Mouse (Mus musculus) bone marrow macrophage, adult 2 months (primary cell): Measurements from ENCODE around the gene Afap1. TPM values are rescaled to one million over a fixed set of nuclear protein-coding genes. Genes with fewer than 3 reads are reported as not detected.

Experiments used
- H3K27ac ChIP-seq: 2 replicates; pipeline ENCODE4 v1.5.1; 2012; ENCODE audit warnings: low read depth, low read length; ENCODE audit not compliant: insufficient read depth
- H3K4me1 ChIP-seq: 2 replicates; pipeline ENCODE4 v1.6.1; 2012; ENCODE audit warnings: low read length; ENCODE audit not compliant: control insufficient read depth, insufficient read depth
- H3K4me3 ChIP-seq: 2 replicates; pipeline ENCODE4 v1.5.1; 2012; ENCODE audit warnings: mild to moderate bottlenecking, low read length, moderate library complexity; ENCODE audit not compliant: insufficient read depth
- CTCF ChIP-seq: IDR thresholded peaks from 2 replicates; pipeline ENCODE4 v1.5.1; 2012; ENCODE audit warnings: low read depth, mild to moderate bottlenecking, low read length, moderate library complexity
- POLR2A ChIP-seq: IDR thresholded peaks from 2 replicates; pipeline ENCODE4 v1.6.1; 2012; ENCODE audit warnings: mild to moderate bottlenecking, low read depth, low read length, borderline replicate concordance
- polyA plus RNA-seq: library from polyadenylated mRNA; stranded (reverse); fragments of >200 nt; gene quantifications from 2 replicates; pipeline ENCODE4 v1.2.4, GENCODE M21; 2012; ENCODE audit not compliant: missing spikeins, insufficient read depth, insufficient read length

Afap1 gene
- polyA plus RNA-seq, 1 experiment: 2.0 TPM

DNA sequence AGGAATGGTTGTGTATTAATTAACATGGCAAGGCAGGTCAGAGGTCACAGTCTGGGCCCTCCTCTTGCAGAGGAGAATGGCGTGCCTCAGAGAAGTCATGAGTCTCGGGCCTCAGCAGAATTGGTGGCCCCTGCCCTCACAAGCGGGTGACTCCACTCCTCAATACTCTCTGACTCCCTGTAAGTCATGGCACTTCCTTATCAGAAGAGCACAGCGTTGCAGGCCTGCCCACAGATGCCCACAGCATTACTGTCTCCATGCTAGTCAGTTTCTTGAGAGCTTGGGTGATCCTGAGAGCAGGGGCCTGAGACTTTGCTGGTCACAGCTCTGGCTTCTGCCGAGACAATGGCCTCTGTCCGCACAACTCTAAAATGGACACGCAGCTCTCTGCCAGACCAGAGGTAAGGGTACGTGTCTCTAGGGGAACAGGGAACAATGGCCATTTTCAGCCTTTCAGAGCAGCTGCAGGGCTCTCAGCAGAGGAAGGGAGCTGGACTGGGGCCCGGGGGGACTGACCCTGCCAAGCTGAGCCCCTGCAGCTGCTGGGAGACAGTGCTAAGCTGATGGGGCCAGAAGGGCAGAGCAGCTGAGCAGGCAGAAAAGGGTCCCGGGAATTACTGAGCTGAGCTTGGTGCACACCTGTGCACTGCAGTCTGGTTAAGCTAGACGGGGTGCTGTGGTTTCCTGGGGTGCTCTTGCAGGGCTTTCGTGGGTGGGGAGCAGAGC is 77.4 kb downstream of the Afap1 start:
- H3K4me1 ChIP-seq: no peaks in the 10 kb centered on the region
- H3K27ac ChIP-seq: no peak overlapping the region
- H3K4me3 ChIP-seq: no peak overlapping the region
- TF ChIP-seq CTCF: no peak

GRCm38 (mm10) chr5:35971841-35972578 is 78.9 kb downstream of the Afap1 start:
- Histone ChIP-seq H3K4me3 (no peak overlapping the region), H3K27ac (no peak overlapping the region), H3K4me1 (no peaks in the 10 kb centered on the region)
- peak; percentile 86 for TF ChIP-seq CTCF
- TF ChIP-seq POLR2A: no peak

- no peak for TF ChIP-seq POLR2A
- TF ChIP-seq CTCF: no peak
- Histone ChIP-seq H3K27ac (no peak overlapping the region), H3K4me3 (no peak overlapping the region), H3K4me1 (no peaks in the 10 kb centered on the region)
These were observed 79.6 kb downstream of the Afap1 start for GRCm38 (mm10) chr5:35972739-35973138.

- no peak overlapping the region for H3K27ac ChIP-seq
These were observed 80.7 kb downstream of the Afap1 start for GRCm38 (mm10) chr5:35973800-35974199.

DNA sequence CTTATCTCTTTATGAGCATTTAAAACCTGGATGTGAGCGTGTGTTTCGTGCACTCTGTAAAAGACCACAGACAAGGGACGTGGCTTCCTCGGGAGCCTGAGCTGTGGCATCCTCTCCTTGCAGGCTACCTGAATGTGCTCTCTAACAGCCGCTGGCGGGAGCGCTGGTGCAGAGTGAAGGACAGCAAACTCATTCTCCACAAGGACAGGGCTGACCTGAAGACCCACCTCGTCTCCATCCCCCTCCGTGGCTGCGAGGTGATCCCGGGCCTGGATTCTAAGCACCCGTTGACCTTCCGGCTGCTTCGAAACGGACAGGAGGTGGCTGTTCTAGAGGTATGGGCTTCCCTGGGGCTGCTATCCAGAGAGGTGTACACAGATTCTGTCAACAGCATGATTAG is 81.1 kb downstream of the Afap1 start:
- no peak overlapping the region for H3K4me3 ChIP-seq
- H3K27ac ChIP-seq: no peak overlapping the region
- H3K4me1 ChIP-seq: no peaks in the 10 kb centered on the region
- TF ChIP-seq CTCF (no peak), POLR2A (no peak)

More at GRCm38 (mm10) chr5:35973800-35974199, 80.7 kb downstream of the Afap1 start:
- TF ChIP-seq CTCF (no peak), POLR2A (no peak)
- H3K4me1 ChIP-seq: no peaks in the 10 kb centered on the region
- no peak overlapping the region for H3K4me3 ChIP-seq

GRCm38 (mm10) chr5:35975681-35976080 is 82.6 kb downstream of the Afap1 start:
- H3K27ac ChIP-seq: no peak overlapping the region
- TF ChIP-seq CTCF (peak; percentile 81), POLR2A (no peak)
- no peaks in the 10 kb centered on the region for H3K4me1 ChIP-seq
- no peak overlapping the region for H3K4me3 ChIP-seq

GRCm38 (mm10) chr5:35980542-35980941 is 87.4 kb downstream of the Afap1 start:
- Histone ChIP-seq H3K27ac (no peak overlapping the region), H3K4me3 (no peak overlapping the region), H3K4me1 (no peaks in the 10 kb centered on the region)
- TF ChIP-seq POLR2A (no peak), CTCF (no peak)

- no peaks in the 10 kb centered on the region for H3K4me1 ChIP-seq
- H3K4me3 ChIP-seq: no peak overlapping the region
- TF ChIP-seq CTCF (no peak), POLR2A (no peak)
- H3K27ac ChIP-seq: no peak overlapping the region
These were observed 88.2 kb downstream of the Afap1 start for GRCm38 (mm10) chr5:35981341-35981740.

GRCm38 (mm10) chr5:35981976-35982375 is 88.9 kb downstream of the Afap1 start:
- Histone ChIP-seq H3K4me1 (no peaks in the 10 kb centered on the region), H3K27ac (no peak overlapping the region), H3K4me3 (no peak overlapping the region)
- no peak for TF ChIP-seq POLR2A
- TF ChIP-seq CTCF: peak; percentile 71

DNA sequence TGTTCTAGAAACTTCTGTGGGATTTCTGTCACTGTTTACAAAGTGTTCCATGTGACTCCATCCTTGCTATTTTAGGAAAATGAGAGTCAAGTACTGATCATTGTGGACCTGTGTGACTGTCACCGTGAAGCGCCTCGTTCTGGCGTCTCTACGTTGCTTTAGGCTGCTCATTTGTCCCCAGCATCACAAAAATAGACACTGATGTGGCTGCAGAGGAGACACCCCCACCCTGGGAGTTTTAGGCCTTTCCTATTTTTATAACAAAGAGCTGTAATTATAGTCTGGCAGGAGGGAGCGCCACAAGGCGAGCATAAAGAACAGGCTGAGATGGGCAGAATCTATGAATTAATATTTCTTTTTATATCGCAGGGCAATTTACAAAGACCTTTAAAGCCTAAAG is 92.5 kb downstream of the Afap1 start:
- no peak overlapping the region for H3K27ac ChIP-seq
- H3K4me3 ChIP-seq: no peak overlapping the region
- no peak for TF ChIP-seq CTCF
- no peak for TF ChIP-seq POLR2A
- no peaks in the 10 kb centered on the region for H3K4me1 ChIP-seq

- Histone ChIP-seq H3K4me1 (no peaks in the 10 kb centered on the region), H3K4me3 (no peak overlapping the region), H3K27ac (no peak overlapping the region)
- no peak for TF ChIP-seq POLR2A
These were observed 95.0 kb downstream of the Afap1 start for GRCm38 (mm10) chr5:35988085-35988484.
